27 mouse cellular contexts compared by ENCODE assay signal in the genomic region with DNA sequence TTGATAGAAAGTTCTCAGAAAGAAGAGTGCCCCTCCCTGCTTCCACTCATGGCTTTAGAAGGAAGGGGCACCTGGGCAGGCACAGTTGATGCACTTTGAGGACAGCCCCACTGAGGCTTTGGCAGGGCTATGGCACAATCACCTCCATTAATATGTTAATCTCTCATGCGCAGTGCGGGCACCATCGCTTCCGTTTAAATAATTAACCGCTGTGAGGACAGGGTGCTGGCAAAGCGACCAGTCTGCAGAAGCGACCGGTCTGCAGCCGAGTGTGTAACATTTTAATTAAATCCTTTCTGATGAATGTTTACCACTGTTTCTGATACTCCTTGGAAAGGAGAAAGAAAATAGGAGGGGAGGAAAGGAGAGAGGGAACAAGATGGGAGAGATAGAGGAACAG.
DNase-seq lines count a peak whose midpoint lies in the region; ATAC-seq lines count a peak whose summit lies in the region.
"Had no signal": no experiment of that assay in that cellular context is flagged by ENCODE, and none has a peak within 500 bp of the region (broad histone marks: within the 10 kb centered on the region; RNA-seq: fewer than 3 reads in every experiment).

No protein-coding gene starts in this region.

- no peaks in the 10 kb centered on the region for H3K9me3 ChIP-seq in forebrain, embryonic 14.5 days (replicated peaks; ENCODE audit: control insufficient read depth, low read length)
- H3K9me3 ChIP-seq in forebrain, embryonic 10.5 days = no peaks in the 10 kb centered on the region
- H3K9me3 ChIP-seq in forebrain, embryonic 16.5 days (ENCODE audit: control insufficient read depth, low read length) = no peaks in the 10 kb centered on the region
- H3K9me3 ChIP-seq: hindbrain, embryonic 12.5 days; limb, embryonic 10.5 days; limb, embryonic 15.5 days; midbrain, embryonic 13.5 days; neural tube, embryonic 15.5 days had no signal

- peak; percentile 46; the same call in 1 of the 2 replicates for ATAC-seq in forebrain, embryonic 14.5 days
- peak; percentile 28; the same call in 1 of the 2 replicates for ATAC-seq in forebrain, embryonic 16.5 days
- ATAC-seq: lung, postnatal 0 days; midbrain, embryonic 13.5 days; Patski had no signal

- no peak overlapping the region for H3K4me3 ChIP-seq in forebrain, embryonic 14.5 days (ENCODE audit: low read depth, low read length)
- no peak overlapping the region for H3K4me3 ChIP-seq in forebrain, embryonic 10.5 days
- H3K4me3 ChIP-seq in forebrain, embryonic 16.5 days (replicated peaks; ENCODE audit: low read length) = no peak overlapping the region
- H3K4me3 ChIP-seq: gastrocnemius, adult 2 months; hindbrain, embryonic 12.5 days; limb, embryonic 10.5 days; limb, embryonic 15.5 days; liver, embryonic 13.5 days; midbrain, embryonic 13.5 days; neural tube, embryonic 15.5 days had no signal

- peaks cover 6% of the 10 kb centered on the region for H3K4me1 ChIP-seq in forebrain, embryonic 14.5 days (ENCODE audit: control insufficient read depth, insufficient read depth, low read length)
- peaks cover 20% of the 10 kb centered on the region for H3K4me1 ChIP-seq in forebrain, embryonic 10.5 days
- no peaks in the 10 kb centered on the region; the same call in 1 of the 2 replicates for H3K4me1 ChIP-seq in forebrain, embryonic 16.5 days (replicated peaks; ENCODE audit: control insufficient read depth, insufficient read depth, low read length)
- H3K4me1 ChIP-seq: limb, embryonic 10.5 days; liver, embryonic 13.5 days had no signal

- peak; percentile 39 for DNase-seq in forebrain, embryonic 14.5 days (ENCODE audit: low spot score)
- no peak for DNase-seq in forebrain, embryonic 10.5 days (ENCODE audit: extremely low spot score, low spot score)
- DNase-seq in kidney, adult 11 months = peak; percentile 6
- no peak for DNase-seq in kidney, adult 18-20 months
- peak; percentile 16 to 23 for DNase-seq in kidney, postnatal 4 days
- DNase-seq in kidney, postnatal 10 days = no peak
- no peak for DNase-seq in left cerebral cortex, adult 9 months (ENCODE audit: low spot score in 2 of 2)
- DNase-seq: adrenal gland, postnatal 10 days; cerebellum, adult 11 months; cerebellum, adult 9-10 months; cerebellum, postnatal 36 days; gastrocnemius, adult 2 months; heart, postnatal 14 days; layer of hippocampus, postnatal 36 days; liver, embryonic 13.5 days; lung, adult 18-20 months; retina, postnatal 1 day; right cerebral cortex, postnatal 14 days; thymus, postnatal 4 days had no signal

- no peak overlapping the region for H3K27ac ChIP-seq in forebrain, embryonic 14.5 days (ENCODE audit: low read depth, low read length)
- no peak overlapping the region for H3K27ac ChIP-seq in forebrain, embryonic 10.5 days
- H3K27ac ChIP-seq in forebrain, embryonic 16.5 days (ENCODE audit: low read length) = no peak overlapping the region
- H3K27ac ChIP-seq: gastrocnemius, adult 2 months; hindbrain, embryonic 12.5 days; limb, embryonic 10.5 days; limb, embryonic 15.5 days; liver, embryonic 13.5 days; midbrain, embryonic 13.5 days had no signal

- no peak overlapping the region for H3K4me2 ChIP-seq in forebrain, embryonic 14.5 days (ENCODE audit: low read length)
- H3K4me2 ChIP-seq in forebrain, embryonic 16.5 days (ENCODE audit: low read length) = no peak overlapping the region
- H3K4me2 ChIP-seq: hindbrain, embryonic 12.5 days; limb, embryonic 15.5 days; liver, embryonic 13.5 days; midbrain, embryonic 13.5 days; neural tube, embryonic 15.5 days had no signal

- WGBS in forebrain, embryonic 14.5 days = 24% methylated on average over 9 of the region's 9 CpGs
- 85% methylated on average over 9 of the region's 9 CpGs for WGBS in forebrain, embryonic 10.5 days
- 18% methylated on average over 9 of the region's 9 CpGs for WGBS in forebrain, embryonic 16.5 days

- H3K36me3 ChIP-seq in forebrain, embryonic 14.5 days (ENCODE audit: control insufficient read depth, insufficient read depth, low read length) = no peaks in the 10 kb centered on the region
- H3K36me3 ChIP-seq in forebrain, embryonic 10.5 days (replicated peaks) = no peaks in the 10 kb centered on the region
- no peaks in the 10 kb centered on the region for H3K36me3 ChIP-seq in forebrain, embryonic 16.5 days (ENCODE audit: control insufficient read depth, insufficient read depth)
- H3K36me3 ChIP-seq: hindbrain, embryonic 12.5 days; limb, embryonic 10.5 days; limb, embryonic 15.5 days; liver, embryonic 13.5 days; midbrain, embryonic 13.5 days; neural tube, embryonic 15.5 days had no signal

- no peak overlapping the region for H3K9ac ChIP-seq in forebrain, embryonic 14.5 days (ENCODE audit: low read length)
- H3K9ac ChIP-seq in forebrain, embryonic 16.5 days (replicated peaks; ENCODE audit: low read depth, low read length) = no peak overlapping the region
- H3K9ac ChIP-seq: hindbrain, embryonic 12.5 days; limb, embryonic 15.5 days; liver, embryonic 13.5 days; midbrain, embryonic 13.5 days; neural tube, embryonic 15.5 days had no signal

- H3K27me3 ChIP-seq in forebrain, embryonic 14.5 days (replicated peaks; ENCODE audit: control insufficient read depth, insufficient read depth, low read length) = no peaks in the 10 kb centered on the region
- no peaks in the 10 kb centered on the region for H3K27me3 ChIP-seq in forebrain, embryonic 10.5 days (ENCODE audit: poor library complexity, severe bottlenecking)
- H3K27me3 ChIP-seq in forebrain, embryonic 16.5 days (replicated peaks; ENCODE audit: control insufficient read depth, insufficient read depth, low read length) = no peaks in the 10 kb centered on the region
- H3K27me3 ChIP-seq: hindbrain, embryonic 12.5 days; limb, embryonic 15.5 days; liver, embryonic 13.5 days; midbrain, embryonic 13.5 days; neural tube, embryonic 15.5 days had no signal

Comparison
In these comparisons a context has a peak if more than half of its experiments do, and no peak if none do; other contexts are left out.
1. DNase-seq: peak in forebrain, embryonic 14.5 days (single experiment), kidney, adult 11 months (single experiment) and kidney, postnatal 4 days (2 of 2); none in forebrain, embryonic 10.5 days (single experiment), kidney, adult 18-20 months (single experiment), kidney, postnatal 10 days (single experiment) and left cerebral cortex, adult 9 months (0 of 2).